Mouse (Mus musculus) layer of hippocampus, postnatal 36 days (tissue): ENCODE measurements around the gene Mef2d. TPM values are rescaled to one million over a fixed set of nuclear protein-coding genes. Genes with fewer than 3 reads are reported as not detected.

Experiments used
- DNase-seq, 2 experiments: peaks; one replicate each; pipeline ENCODE4 v3.0.0; 2022
- total RNA-seq, 2 experiments: library from RNA; stranded (reverse); gene quantifications; 2 replicates each; pipeline ENCODE4 v1.2.3; 2021

Gene Mef2d
- total RNA-seq, 2 experiments from 2014 or later = 191 to 207 TPM

GRCm38 (mm10) chr3:88191146-88191545 lies 49.0 kb downstream of the Mef2d start:
- DNase-seq = no peak

- no peak for DNase-seq
These were observed 49.8 kb downstream of the Mef2d start for GRCm38 (mm10) chr3:88191820-88192616.

GRCm38 (mm10) chr3:88197741-88198504 lies 55.8 kb downstream of the Mef2d start:
- DNase-seq = no peak

- no peak for DNase-seq
These were observed 56.4 kb downstream of the Mef2d start for GRCm38 (mm10) chr3:88198505-88199020.

- no peak for DNase-seq
These were observed 57.5 kb downstream of the Mef2d start for GRCm38 (mm10) chr3:88199541-88200110.

- peak; percentile 59 to 66 for DNase-seq
These were observed 58.2 kb downstream of the Mef2d start for GRCm38 (mm10) chr3:88200161-88200971.

- DNase-seq = no peak
These were observed 58.8 kb downstream of the Mef2d start for GRCm38 (mm10) chr3:88200972-88201330.

GRCm38 (mm10) chr3:88201640-88202039 lies 59.5 kb downstream of the Mef2d start:
- DNase-seq = no peak

- no peak for DNase-seq
These were observed 60.8 kb downstream of the Mef2d start for GRCm38 (mm10) chr3:88202986-88203385.

- DNase-seq = no peak
These were observed 61.3 kb downstream of the Mef2d start for GRCm38 (mm10) chr3:88203456-88203855.

- DNase-seq = no peak
These were observed 62.0 kb downstream of the Mef2d start for GRCm38 (mm10) chr3:88203999-88204700.

GRCm38 (mm10) chr3:88204751-88205150 lies 62.6 kb downstream of the Mef2d start:
- no peak for DNase-seq

- DNase-seq = no peak
These were observed 63.0 kb downstream of the Mef2d start for GRCm38 (mm10) chr3:88205176-88205562.

- no peak for DNase-seq
These were observed 63.7 kb downstream of the Mef2d start for GRCm38 (mm10) chr3:88205563-88206491.

GRCm38 (mm10) chr3:88206500-88206899 lies 64.3 kb downstream of the Mef2d start:
- no peak for DNase-seq

- peak in 1 of 2 experiments; percentile 74 for DNase-seq
These were observed 64.8 kb downstream of the Mef2d start for GRCm38 (mm10) chr3:88206901-88207371.

- DNase-seq = no peak
These were observed 65.4 kb downstream of the Mef2d start for GRCm38 (mm10) chr3:88207451-88208100.

GRCm38 (mm10) chr3:88208226-88208720 lies 66.1 kb downstream of the Mef2d start:
- DNase-seq = no peak

- no peak for DNase-seq
These were observed 67.1 kb downstream of the Mef2d start for GRCm38 (mm10) chr3:88209306-88209705.

GRCm38 (mm10) chr3:88210121-88210520 lies 67.9 kb downstream of the Mef2d start:
- DNase-seq = no peak
